In genomic region chr5:24797858-24798257, GRCm38 (mm10) we compare ENCODE assay signal across 22 mouse cellular contexts. TPM values are rescaled to one million over a fixed set of nuclear protein-coding genes. Genes with fewer than 3 reads are reported as not detected.
DNase-seq lines count a peak whose midpoint lies in the region; ATAC-seq lines count a peak whose summit lies in the region.
"Had no signal": no experiment of that assay in that cellular context is flagged by ENCODE, and none has a peak within 500 bp of the region (broad histone marks: within the 10 kb centered on the region; RNA-seq: fewer than 3 reads in every experiment).

No protein-coding gene starts in this region.

- peaks cover 12% of the 10 kb centered on the region for H3K36me3 ChIP-seq in limb, embryonic 13.5 days

- H3K4me1 ChIP-seq in limb, embryonic 13.5 days = peaks cover 29% of the 10 kb centered on the region
- H3K4me1 ChIP-seq: hindbrain, embryonic 10.5 days had no signal

- DNase-seq in heart, adult 11 months = peak; percentile 87
- DNase-seq in heart, adult 18-20 months = no peak
- peak; percentile 56 for DNase-seq in thymus, postnatal 0 days (ENCODE audit: low spot score)
- no peak for DNase-seq in thymus, postnatal 36 days
- no peak for DNase-seq in right cerebral cortex, adult 18-20 months
- no peak for DNase-seq in embryo, embryonic 9.5 days (ENCODE audit: extremely low spot score)
- DNase-seq: cerebellum, adult 2 months; cerebellum, postnatal 10 days; embryo, embryonic 11 days; gastrocnemius, adult 2 months; gastrocnemius, postnatal 25 days had no signal

- ATAC-seq in limb, embryonic 13.5 days (ENCODE audit: low FRiP score, low read depth) = peak; percentile 74; the same call in 1 of the 2 replicates
- ATAC-seq: forebrain, embryonic 16.5 days; hindbrain, embryonic 16.5 days; inflammation-experienced regulatory T-cells, adult 6 months had no signal

- WGBS in limb, embryonic 13.5 days = 21% methylated on average over 7 of the region's 7 CpGs

- H3K4me2 ChIP-seq in limb, embryonic 13.5 days (replicated peaks) = no peak overlapping the region
- H3K4me2 ChIP-seq: embryonic facial prominence, embryonic 12.5 days had no signal

- no peaks in the 10 kb centered on the region for H3K9me3 ChIP-seq in limb, embryonic 13.5 days
- H3K9me3 ChIP-seq: embryonic facial prominence, embryonic 12.5 days; G1E; heart, embryonic 10.5 days; hindbrain, embryonic 10.5 days had no signal

- no peak overlapping the region for H3K9ac ChIP-seq in limb, embryonic 13.5 days
- H3K9ac ChIP-seq: embryonic facial prominence, embryonic 12.5 days had no signal

- no peak overlapping the region for H3K4me3 ChIP-seq in limb, embryonic 13.5 days
- H3K4me3 ChIP-seq: embryonic facial prominence, embryonic 12.5 days; gastrocnemius, adult 2 months; heart, embryonic 10.5 days; hindbrain, embryonic 10.5 days had no signal

- no peaks in the 10 kb centered on the region for H3K27me3 ChIP-seq in limb, embryonic 13.5 days
- H3K27me3 ChIP-seq: embryonic facial prominence, embryonic 12.5 days had no signal

- H3K27ac ChIP-seq in limb, embryonic 13.5 days = peak overlapping the region; percentile 44; the same call in 1 of the 2 replicates
- H3K27ac ChIP-seq: embryonic facial prominence, embryonic 12.5 days; gastrocnemius, adult 2 months; heart, embryonic 10.5 days; hindbrain, embryonic 10.5 days had no signal

RNA-seq across cellular contexts. Expression of gene Crygn, which starts 40.0 kb away (rescaled TPM):
- total RNA-seq in heart, adult 18-20 months (2021) = not detected
- polyA plus RNA-seq in thymus, postnatal 0 days (2015; fragmentation: Nextera tagmentation; extraction: Ambion mirVana) = 1.1 and 4.1 TPM in 2 replicates
- 1.8 and 3.8 TPM in 2 replicates for polyA plus RNA-seq in limb, embryonic 13.5 days (2015; fragmentation: Nextera tagmentation; extraction: Ambion mirVana)
- total RNA-seq: G1E; gastrocnemius, adult 2 months; gastrocnemius, postnatal 25 days; granulocyte monocyte progenitor cell, adult 5-6 weeks had no signal
- polyA plus RNA-seq: forebrain, embryonic 11.5 days; forebrain, embryonic 16.5 days; heart, embryonic 14.5 days had no signal

RNA-seq across cellular contexts. Expression of gene Rheb, which starts 44.6 kb away (rescaled TPM):
- total RNA-seq in heart, adult 18-20 months (2021) = 10 to 100 TPM; 82.6 to 85.7 TPM
- polyA plus RNA-seq in thymus, postnatal 0 days (2015; fragmentation: Nextera tagmentation; extraction: Ambion mirVana) = 193 and 203 TPM in 2 replicates
- 231 and 247 TPM in 2 replicates for polyA plus RNA-seq in limb, embryonic 13.5 days (2015; fragmentation: Nextera tagmentation; extraction: Ambion mirVana)

Comparison
In these comparisons a context has a peak if more than half of its experiments do, and no peak if none do; other contexts are left out.
1. DNase-seq: peak in heart, adult 11 months (single experiment) and thymus, postnatal 0 days (single experiment); none in heart, adult 18-20 months (0 of 2), thymus, postnatal 36 days (0 of 2), right cerebral cortex, adult 18-20 months (single experiment) and embryo, embryonic 9.5 days (single experiment).